Mouse (Mus musculus): ENCODE measurements around the gene Msh5.

DNA sequence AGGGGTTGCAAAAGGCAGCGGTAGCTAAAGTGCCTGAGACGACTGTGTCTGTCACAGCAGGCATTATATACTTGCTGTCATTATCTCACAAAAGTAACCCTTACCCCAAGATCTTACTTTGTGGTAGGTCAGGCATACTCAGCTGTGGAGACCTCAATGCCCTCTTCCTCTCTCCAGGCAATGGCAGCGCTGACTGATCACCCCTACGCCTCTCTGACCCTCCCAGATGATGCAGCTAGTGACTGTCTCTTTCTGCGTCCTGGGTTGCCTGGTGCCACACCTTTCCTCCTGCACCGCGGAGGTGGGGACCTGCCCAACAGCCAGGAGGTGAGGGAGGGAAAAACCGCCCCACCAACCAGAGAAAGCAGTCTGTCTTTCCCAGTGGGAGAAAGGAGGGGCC lies 14.8 kb upstream of the Msh5 start:
- TF ChIP-seq CTCF (IDR thresholded peaks at IDR 0.05; ENCODE audit: low read depth, low read length), result no peak
- TF ChIP-seq POLR2A (IDR thresholded peaks at IDR 0.05; ENCODE audit: borderline replicate concordance, low read depth, low read length), result no peak

Measured in bone marrow macrophage, adult 2 months (primary cell).